Mouse (Mus musculus): ENCODE measurements at regions not wholly inside any gene's neighbourhood (a gene's known extent, or its start where the extent isn't known, plus 50 kb on each side); places are given as distances from the start of the nearest gene placed in this dataset.
A peak's percentile ranks its signal among the peaks of the same experiment; 100 is the strongest.

- Histone ChIP-seq H3K4me1 (ENCODE audit: control insufficient read depth in 1 of 2, insufficient read depth in 2 of 2) (peaks cover 5 to 16% of the 10 kb centered on the region in 2 experiments), H3K27me3 (replicated peaks) (no peaks in the 10 kb centered on the region), H3K4me2 (ENCODE audit: insufficient read depth, low read depth, poor library complexity, severe bottlenecking) (no peak overlapping the region), H3K9ac (ENCODE audit: insufficient read depth, low read depth) (no peak overlapping the region), H3K9me3 (replicated peaks; ENCODE audit: low read length) (peaks cover 2% of the 10 kb centered on the region), H3K4me3 (replicated peaks in 1 of 3; ENCODE audit: low read depth in 2 of 3, low read length in 2 of 3, poor library complexity in 1 of 3) (no peak overlapping the region), H3K36me3 (replicated peaks in 1 of 2; ENCODE audit: control insufficient read depth in 1 of 2, insufficient read depth in 1 of 2, low read length in 1 of 2) (no peaks in the 10 kb centered on the region), H3K27ac (ENCODE audit: insufficient read depth, low read depth) (no peak overlapping the region), H3K79me2 (replicated peaks; ENCODE audit: control insufficient read depth, extremely low read depth, insufficient read depth, poor library complexity, severe bottlenecking) (no peaks in the 10 kb centered on the region)
- in situ Hi-C loops (cut with MboI; ENCODE audit: low pct_ligation_motif_present, low pct_unique_long_range_greater_than_20kb, low sequenced_read_pairs) (no loop called here), dilution Hi-C loops (cut with MboI; ENCODE audit: extremely low pct_ligation_motif_present, extremely low pct_unique_long_range_greater_than_20kb, low sequenced_read_pairs) (no loop called here)
- DNase-seq (ENCODE audit: extremely low read depth), result no peak
- no peak for TF ChIP-seq NRF1 (IDR thresholded peaks at IDR 0.05; ENCODE audit: low read depth, low read length)
- TF ChIP-seq RCOR1 (conservative IDR thresholded peaks at IDR 0.05; ENCODE audit: low read depth, low read length), result no peak
- no peak for TF ChIP-seq USF1 (IDR thresholded peaks at IDR 0.05; ENCODE audit: low read depth, low read length)
- no peak for TF ChIP-seq BHLHE40 (IDR thresholded peaks at IDR 0.05; ENCODE audit: low read depth, low read length)
- TF ChIP-seq POLR2A (IDR thresholded peaks at IDR 0.05; ENCODE audit: low read depth, low read length), result no peak
- TF ChIP-seq ZC3H11A (IDR thresholded peaks at IDR 0.05; ENCODE audit: low read depth, low read length), result no peak
- TF ChIP-seq SIN3A (IDR thresholded peaks at IDR 0.05; ENCODE audit: low read length), result no peak
- TF ChIP-seq USF2 (conservative IDR thresholded peaks at IDR 0.05; ENCODE audit: low read depth, low read length), result no peak
Measured at GRCm38 (mm10) chr2:170223872-170224271, 76.0 kb upstream of the Zfp217 start.

DNA sequence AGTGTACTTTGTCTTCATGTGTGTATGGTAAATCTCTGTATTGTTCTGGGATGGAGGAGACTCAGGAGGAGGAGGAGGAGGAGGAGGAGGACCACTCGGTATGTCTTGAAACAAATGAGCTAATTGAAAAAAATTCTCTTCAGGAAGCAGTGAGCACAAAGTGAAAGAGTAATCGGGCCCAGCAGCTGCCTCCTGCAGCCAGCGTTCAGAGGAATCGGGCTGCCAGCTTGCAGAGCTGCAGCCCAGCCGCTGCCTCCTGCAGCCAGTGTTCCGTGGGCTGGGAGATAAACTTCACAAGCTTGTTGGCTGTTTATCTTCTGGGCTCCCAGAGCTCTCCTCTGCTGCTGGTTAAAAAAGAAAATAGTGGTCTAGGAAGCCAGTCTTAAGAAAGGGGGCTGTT, 74.9 kb upstream of the Zfp217 start:
- peaks cover 11 to 26% of the 10 kb centered on the region in 2 experiments for H3K4me1 ChIP-seq (ENCODE audit: control insufficient read depth in 1 of 2, insufficient read depth in 2 of 2)
- H3K4me3 ChIP-seq (replicated peaks in 1 of 3; ENCODE audit: low read depth in 2 of 3, low read length in 2 of 3, poor library complexity in 1 of 3), result no peak overlapping the region

More for the DNA sequence above, 74.9 kb upstream of the Zfp217 start:
- no peak for DNase-seq (ENCODE audit: extremely low read depth)
- no peaks in the 10 kb centered on the region for H3K27me3 ChIP-seq (replicated peaks)
- in situ Hi-C loops (cut with MboI; ENCODE audit: low pct_ligation_motif_present, low pct_unique_long_range_greater_than_20kb, low sequenced_read_pairs) (no loop called here), dilution Hi-C loops (cut with MboI; ENCODE audit: extremely low pct_ligation_motif_present, extremely low pct_unique_long_range_greater_than_20kb, low sequenced_read_pairs) (no loop called here)
- peak overlapping the region; percentile 34; the same call in 1 of the 2 replicates for H3K4me2 ChIP-seq (ENCODE audit: insufficient read depth, low read depth, poor library complexity, severe bottlenecking)
- no peaks in the 10 kb centered on the region for H3K36me3 ChIP-seq (replicated peaks in 1 of 2; ENCODE audit: control insufficient read depth in 1 of 2, insufficient read depth in 1 of 2, low read length in 1 of 2)
- no peak overlapping the region for H3K9ac ChIP-seq (ENCODE audit: insufficient read depth, low read depth)
- no peak for TF ChIP-seq RAD21 (IDR thresholded peaks at IDR 0.05; ENCODE audit: low read depth, low read length)
- no peak for TF ChIP-seq MXI1 (IDR thresholded peaks at IDR 0.05; ENCODE audit: low read depth, low read length)
- no peak for TF ChIP-seq EP300 (IDR thresholded peaks at IDR 0.05; ENCODE audit: low read length)
- TF ChIP-seq ZNF384 (IDR thresholded peaks at IDR 0.05; ENCODE audit: low read depth, low read length), result no peak
- no peak for TF ChIP-seq NRF1 (IDR thresholded peaks at IDR 0.05; ENCODE audit: low read depth, low read length)
- no peak for TF ChIP-seq USF2 (conservative IDR thresholded peaks at IDR 0.05; ENCODE audit: low read depth, low read length)
- no peak for TF ChIP-seq POLR2AphosphoS2 (IDR thresholded peaks at IDR 0.05; ENCODE audit: low read depth, low read length)
- TF ChIP-seq TBP (conservative IDR thresholded peaks at IDR 0.05; ENCODE audit: low read depth, low read length), result no peak
- no peak for TF ChIP-seq MAFK (IDR thresholded peaks at IDR 0.05; ENCODE audit: insufficient replicate concordance, low read length)
- TF ChIP-seq TCF12 (IDR thresholded peaks at IDR 0.05; ENCODE audit: low read depth, low read length), result no peak
- no peak for TF ChIP-seq CTCF (conservative IDR thresholded peaks at IDR 0.05 in 1 of 2, IDR thresholded peaks at IDR 0.05 in 1 of 2; ENCODE audit: low read depth in 2 of 2, low read length in 2 of 2)
- no peak for TF ChIP-seq KAT2A (IDR thresholded peaks at IDR 0.05; ENCODE audit: insufficient replicate concordance, low read length)
- TF ChIP-seq E2F4 (IDR thresholded peaks at IDR 0.05; ENCODE audit: insufficient replicate concordance, low read depth, low read length), result no peak
- no peak for TF ChIP-seq GABPA (IDR thresholded peaks at IDR 0.05; ENCODE audit: insufficient replicate concordance, low read depth, low read length)
- TF ChIP-seq ELF1 (IDR thresholded peaks at IDR 0.05; ENCODE audit: low read depth, low read length), result no peak
- TF ChIP-seq CHD2 (IDR thresholded peaks at IDR 0.05; ENCODE audit: low read length), result no peak
- TF ChIP-seq JUND (conservative IDR thresholded peaks at IDR 0.05; ENCODE audit: low read depth, low read length), result no peak
- TF ChIP-seq ZKSCAN1 (IDR thresholded peaks at IDR 0.05; ENCODE audit: borderline replicate concordance, low read depth, low read length), result no peak
- TF ChIP-seq BHLHE40 (IDR thresholded peaks at IDR 0.05; ENCODE audit: low read depth, low read length), result no peak
- H3K79me2 ChIP-seq (replicated peaks; ENCODE audit: control insufficient read depth, extremely low read depth, insufficient read depth, poor library complexity, severe bottlenecking), result no peaks in the 10 kb centered on the region
- H3K9me3 ChIP-seq (replicated peaks; ENCODE audit: low read length), result no peaks in the 10 kb centered on the region
- H3K27ac ChIP-seq (ENCODE audit: insufficient read depth, low read depth), result no peak overlapping the region
